Mouse (Mus musculus): Measurements from ENCODE around the gene Foxp1. TPM values are rescaled to one million over a fixed set of nuclear protein-coding genes. Genes with fewer than 3 reads are reported as not detected.

Gene Foxp1
- total and polyA plus RNA-seq, 3 experiments: 16.1 to 42.0 TPM; not detected in 1

DNA sequence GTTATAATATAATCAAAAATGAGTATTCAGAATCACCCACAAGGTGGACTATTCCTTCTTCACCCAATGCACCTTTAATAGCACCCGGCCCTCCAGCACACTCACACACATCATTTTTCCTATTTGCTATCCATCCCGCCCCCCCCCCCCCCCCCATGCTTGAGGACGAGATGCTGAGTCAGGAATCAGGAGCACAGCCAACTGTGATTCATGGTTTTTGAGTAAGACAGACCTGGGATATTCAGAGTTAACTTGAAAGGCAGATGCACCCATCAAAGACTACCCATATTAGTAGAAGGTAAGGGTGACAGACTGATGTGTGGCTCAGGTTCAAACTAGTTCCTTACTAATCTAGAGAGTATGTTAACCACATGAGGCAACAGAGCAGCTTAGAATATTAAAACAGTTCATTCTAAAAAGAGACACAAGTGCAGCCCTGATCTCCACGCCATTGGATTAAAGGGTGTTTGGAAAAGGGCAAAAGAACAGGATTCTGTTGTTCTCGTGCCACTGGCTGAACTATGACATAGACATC lies 273.0 kb downstream of the Foxp1 start:
- Histone ChIP-seq H3K79me2 (ENCODE audit: control insufficient read depth, insufficient read depth, low read length, poor library complexity) (no peaks in the 10 kb centered on the region), H3K9me3 (replicated peaks; ENCODE audit: insufficient read depth, low read length) (no peaks in the 10 kb centered on the region), H3K9ac (ENCODE audit: control insufficient read depth, low read depth, low read length, poor library complexity, severe bottlenecking) (no peak overlapping the region), H3K4me1 (ENCODE audit: control insufficient read depth in 1 of 2, insufficient read depth in 2 of 2, low read length in 2 of 2) (no peaks in the 10 kb centered on the region), H3K36me3 (ENCODE audit: control insufficient read depth in 1 of 2, insufficient read depth in 2 of 2, low read length in 2 of 2) (no peaks in the 10 kb centered on the region), H3K27ac (ENCODE audit: control insufficient read depth, low read depth, low read length) (no peak overlapping the region), H3K4me3 (ENCODE audit: control insufficient read depth in 1 of 2, insufficient read depth in 1 of 2, low read depth in 2 of 2, low read length in 2 of 2) (no peak overlapping the region), H3K27me3 (ENCODE audit: control insufficient read depth in 1 of 2, insufficient read depth in 2 of 2, low read length in 2 of 2) (no peaks in the 10 kb centered on the region)
- no peak for DNase-seq (ENCODE audit: low read depth, low spot score)
- TF ChIP-seq TAL1 (IDR thresholded peaks at IDR 0.05; ENCODE audit: low read length) (no peak), E2F4 (IDR thresholded peaks at IDR 0.05; ENCODE audit: borderline replicate concordance, low read depth, low read length) (no peak), MYB (IDR thresholded peaks at IDR 0.05; ENCODE audit: low read depth, low read length) (no peak), MXI1 (IDR thresholded peaks at IDR 0.05; ENCODE audit: low read depth, low read length) (no peak), MEF2A (IDR thresholded peaks at IDR 0.05; ENCODE audit: extremely low read depth, insufficient replicate concordance, low read depth, low read length, poor library complexity, severe bottlenecking) (no peak), ELF1 (IDR thresholded peaks at IDR 0.05; ENCODE audit: low read depth, low read length) (no peak), RCOR1 (IDR thresholded peaks at IDR 0.05; ENCODE audit: low read depth, low read length) (no peak), POLR2AphosphoS2 (IDR thresholded peaks at IDR 0.05; ENCODE audit: low read length) (no peak), UBTF (IDR thresholded peaks at IDR 0.05; ENCODE audit: borderline replicate concordance, insufficient read depth, low read depth, low read length) (no peak), KAT2A (conservative IDR thresholded peaks at IDR 0.05; ENCODE audit: low read depth, low read length) (no peak), TBP (IDR thresholded peaks at IDR 0.05; ENCODE audit: low read depth, low read length) (no peak), ZKSCAN1 (IDR thresholded peaks at IDR 0.05; ENCODE audit: low read depth, low read length) (no peak), POLR2A (IDR thresholded peaks at IDR 0.05; ENCODE audit: control insufficient read depth in 1 of 2, insufficient read depth in 1 of 2, low read depth in 1 of 2, low read length in 2 of 2, poor library complexity in 1 of 2) (no peak), MYC (IDR thresholded peaks at IDR 0.05; ENCODE audit: low read depth, low read length) (no peak)

DNA sequence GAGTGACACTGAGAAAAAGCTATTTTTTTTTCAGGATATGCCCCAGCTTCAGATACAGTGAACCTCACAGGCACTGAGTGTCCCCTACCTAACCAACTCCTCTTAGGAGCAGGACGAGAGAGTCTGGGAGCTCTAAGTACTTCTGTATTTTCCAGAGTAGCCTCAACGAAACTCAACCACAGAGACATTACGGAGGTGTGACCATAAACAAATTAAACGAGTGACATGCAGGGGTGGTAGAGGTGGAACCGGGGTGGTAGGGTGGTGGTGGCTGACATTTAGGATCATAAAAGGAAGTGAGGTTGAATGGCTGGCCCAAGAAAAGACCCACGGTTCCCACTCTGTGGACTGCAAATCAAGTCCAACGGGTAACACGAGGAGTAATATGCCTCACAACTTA lies 274.1 kb downstream of the Foxp1 start:
- no peak for TF ChIP-seq ETS1 (IDR thresholded peaks at IDR 0.05; ENCODE audit: low read depth, low read length)
- no peak for TF ChIP-seq NRF1 (IDR thresholded peaks at IDR 0.05; ENCODE audit: insufficient read depth, low read depth, low read length, poor library complexity, severe bottlenecking)
- TF ChIP-seq MEF2A (IDR thresholded peaks at IDR 0.05; ENCODE audit: extremely low read depth, insufficient replicate concordance, low read depth, low read length, poor library complexity, severe bottlenecking): no peak
- TF ChIP-seq NELFE (IDR thresholded peaks at IDR 0.05; ENCODE audit: low read depth, low read length): no peak
- no peak for TF ChIP-seq MAFK (IDR thresholded peaks at IDR 0.05; ENCODE audit: borderline replicate concordance, low read depth, low read length)
- no peak for TF ChIP-seq MXI1 (IDR thresholded peaks at IDR 0.05; ENCODE audit: low read depth, low read length)
- TF ChIP-seq MAZ (IDR thresholded peaks at IDR 0.05; ENCODE audit: low read depth, low read length): no peak
- TF ChIP-seq E2F4 (IDR thresholded peaks at IDR 0.05; ENCODE audit: borderline replicate concordance, low read depth, low read length): no peak
- TF ChIP-seq SIN3A (IDR thresholded peaks at IDR 0.05; ENCODE audit: low read length): no peak
- TF ChIP-seq ELF1 (IDR thresholded peaks at IDR 0.05; ENCODE audit: low read depth, low read length): no peak
- no peak for TF ChIP-seq POLR2AphosphoS2 (IDR thresholded peaks at IDR 0.05; ENCODE audit: low read length)
- TF ChIP-seq POLR2AphosphoS5 (IDR thresholded peaks at IDR 0.05; ENCODE audit: borderline replicate concordance, low read depth, low read length): no peak
- TF ChIP-seq MAX (IDR thresholded peaks at IDR 0.05; ENCODE audit: low read length): no peak
- no peak for TF ChIP-seq EP300 (IDR thresholded peaks at IDR 0.05; ENCODE audit: low read depth in 1 of 2, low read length in 2 of 2)
- TF ChIP-seq UBTF (IDR thresholded peaks at IDR 0.05; ENCODE audit: borderline replicate concordance, insufficient read depth, low read depth, low read length): no peak
- no peak for TF ChIP-seq RAD21 (IDR thresholded peaks at IDR 0.05; ENCODE audit: low read depth, low read length)
- Histone ChIP-seq H3K79me2 (ENCODE audit: control insufficient read depth, insufficient read depth, low read length, poor library complexity) (no peaks in the 10 kb centered on the region), H3K9ac (ENCODE audit: control insufficient read depth, low read depth, low read length, poor library complexity, severe bottlenecking) (no peak overlapping the region), H3K27me3 (ENCODE audit: control insufficient read depth in 1 of 2, insufficient read depth in 2 of 2, low read length in 2 of 2) (no peaks in the 10 kb centered on the region), H3K9me3 (replicated peaks; ENCODE audit: insufficient read depth, low read length) (no peaks in the 10 kb centered on the region), H3K4me1 (ENCODE audit: control insufficient read depth in 1 of 2, insufficient read depth in 2 of 2, low read length in 2 of 2) (no peaks in the 10 kb centered on the region), H3K27ac (ENCODE audit: control insufficient read depth, low read depth, low read length) (no peak overlapping the region), H3K4me3 (ENCODE audit: control insufficient read depth in 1 of 2, insufficient read depth in 1 of 2, low read depth in 2 of 2, low read length in 2 of 2) (no peak overlapping the region), H3K36me3 (ENCODE audit: control insufficient read depth in 1 of 2, insufficient read depth in 2 of 2, low read length in 2 of 2) (no peaks in the 10 kb centered on the region)
- no peak for DNase-seq (ENCODE audit: low read depth, low spot score)

Measured in MEL (cell line).